Mouse (Mus musculus) heart, embryonic 15.5 days (tissue): ENCODE data around the gene Cldn19. TPM values are rescaled to one million over a fixed set of nuclear protein-coding genes. Genes with fewer than 3 reads are reported as not detected.

Experiments used
- ATAC-seq: fragments of 200-750 bp; cut with Nextera tagmentation; replicated peaks from 2 replicates; pipeline ENCODE4 v1.8.0; 2017; ENCODE audit warnings: low read depth, moderate TSS enrichment; ENCODE audit not compliant: insufficient number of reproducible peaks, insufficient read depth, low FRiP score
- H3K27ac ChIP-seq: fragments of 300-500 bp; sonication (generic); 2 replicates; pipeline ENCODE4 v1.5.1; 2015; ENCODE audit warnings: mild to moderate bottlenecking, inconsistent platforms
- H3K27me3 ChIP-seq: fragments of 300-500 bp; sonication (generic); 2 replicates; pipeline ENCODE4 v1.6.1; 2015; ENCODE audit warnings: inconsistent platforms
- H3K36me3 ChIP-seq: fragments of 300-500 bp; sonication (generic); 2 replicates; pipeline ENCODE4 v1.6.1; 2015; ENCODE audit warnings: mild to moderate bottlenecking, inconsistent platforms
- H3K4me1 ChIP-seq: fragments of 300-500 bp; sonication (generic); replicated peaks from 2 replicates; pipeline ENCODE4 v1.6.1; 2015; ENCODE audit warnings: inconsistent platforms
- H3K4me2 ChIP-seq: fragments of 300-500 bp; sonication (generic); 2 replicates; pipeline ENCODE4 v1.6.1; 2015; ENCODE audit warnings: inconsistent platforms, mild to moderate bottlenecking, moderate library complexity
- H3K4me3 ChIP-seq: fragments of 300-500 bp; sonication (generic); 2 replicates; pipeline ENCODE4 v1.5.1; 2015; ENCODE audit warnings: mild to moderate bottlenecking, inconsistent platforms
- H3K9ac ChIP-seq: fragments of 300-500 bp; sonication (generic); 2 replicates; pipeline ENCODE4 v1.6.1; 2015; ENCODE audit warnings: mild to moderate bottlenecking, inconsistent platforms
- H3K9me3 ChIP-seq: fragments of 300-500 bp; sonication (generic); replicated peaks from 2 replicates; pipeline ENCODE4 v1.6.1; 2016; ENCODE audit warnings: inconsistent platforms
- WGBS: fragments of 180-500 bp; shearing (Covaris S2); methylation state at CpG from one replicate; pipeline ENCODE4 v1.1.7; 2015; ENCODE audit warnings: mixed read lengths; 5-methylcytosine and 5-hydroxymethylcytosine counted together
- polyA plus RNA-seq: library from polyadenylated mRNA; unstranded; fragments of >200 nt; fragmentation: Nextera tagmentation; extraction: Ambion mirVana; gene quantifications from 2 replicates; pipeline ENCODE4 v1.2.1, GENCODE M21; 2015

Cldn19 gene
- polyA plus RNA-seq, 1 experiment from 2014 or later, result not detected

GRCm38 (mm10) chr4:119239181-119239682 lies 16.0 kb upstream of the Cldn19 start:
- peak overlapping the region; percentile 38; the same call in 1 of the 2 replicates for H3K27ac ChIP-seq
- no peaks in the 10 kb centered on the region for H3K27me3 ChIP-seq
- H3K4me1 ChIP-seq, result peaks cover 10% of the 10 kb centered on the region
- no peaks in the 10 kb centered on the region for H3K9me3 ChIP-seq
- H3K36me3 ChIP-seq, result peaks cover 42% of the 10 kb centered on the region
- no peak overlapping the region; the same call in 1 of the 2 replicates for H3K9ac ChIP-seq
- H3K4me3 ChIP-seq, result no peak overlapping the region
- 40% methylated on average over 12 of the region's 12 CpGs for WGBS
- peak overlapping the region; percentile 10; the same call in 1 of the 2 replicates for H3K4me2 ChIP-seq
- ATAC-seq, result peak; percentile 51

GRCm38 (mm10) chr4:119241664-119242063 lies 13.6 kb upstream of the Cldn19 start:
- Histone ChIP-seq H3K9ac (no peak overlapping the region), H3K4me1 (peaks cover 22% of the 10 kb centered on the region), H3K4me3 (no peak overlapping the region), H3K4me2 (no peak overlapping the region), H3K9me3 (no peaks in the 10 kb centered on the region), H3K36me3 (peaks cover 36% of the 10 kb centered on the region), H3K27ac (no peak overlapping the region), H3K27me3 (no peaks in the 10 kb centered on the region)
- ATAC-seq, result no peak; the same call in 1 of the 2 replicates
- 76% methylated on average over 14 of the region's 14 CpGs for WGBS

- H3K4me1 ChIP-seq, result peaks cover 27% of the 10 kb centered on the region
- peaks cover 29% of the 10 kb centered on the region; the same call in 1 of the 2 replicates for H3K36me3 ChIP-seq
- H3K4me3 ChIP-seq, result no peak overlapping the region
- no peaks in the 10 kb centered on the region for H3K9me3 ChIP-seq
- ATAC-seq, result no peak
- H3K9ac ChIP-seq, result no peak overlapping the region
- H3K4me2 ChIP-seq, result no peak overlapping the region
- 92% methylated on average over 12 of the region's 12 CpGs for WGBS
- H3K27me3 ChIP-seq, result no peaks in the 10 kb centered on the region
- H3K27ac ChIP-seq, result no peak overlapping the region
These were observed 12.6 kb upstream of the Cldn19 start for GRCm38 (mm10) chr4:119242571-119242970.

GRCm38 (mm10) chr4:119244468-119245240 lies 10.6 kb upstream of the Cldn19 start:
- WGBS, result 65% methylated on average over 22 of the region's 22 CpGs
- Histone ChIP-seq H3K27me3 (no peaks in the 10 kb centered on the region), H3K36me3 (peaks cover 33% of the 10 kb centered on the region; the same call in 1 of the 2 replicates), H3K4me3 (no peak overlapping the region), H3K27ac (peak overlapping the region; percentile 64; the same call in 1 of the 2 replicates), H3K9ac (no peak overlapping the region), H3K4me2 (no peak overlapping the region), H3K9me3 (no peaks in the 10 kb centered on the region), H3K4me1 (peaks cover 36% of the 10 kb centered on the region)
- ATAC-seq, result no peak

GRCm38 (mm10) chr4:119245556-119245955 lies 9.7 kb upstream of the Cldn19 start:
- Histone ChIP-seq H3K27ac (peak overlapping the region; percentile 64), H3K4me2 (no peak overlapping the region), H3K4me1 (peaks cover 36% of the 10 kb centered on the region), H3K36me3 (peaks cover 33% of the 10 kb centered on the region; the same call in 1 of the 2 replicates), H3K4me3 (no peak overlapping the region), H3K9ac (no peak overlapping the region), H3K9me3 (no peaks in the 10 kb centered on the region), H3K27me3 (no peaks in the 10 kb centered on the region)
- 32% methylated on average over 7 of the region's 7 CpGs for WGBS
- 0 out of 2 replicates have a peak, but pooled peaks have one; percentile 5 for ATAC-seq

GRCm38 (mm10) chr4:119245961-119246360 lies 9.3 kb upstream of the Cldn19 start:
- peaks cover 36% of the 10 kb centered on the region for H3K4me1 ChIP-seq
- peaks cover 29% of the 10 kb centered on the region; the same call in 1 of the 2 replicates for H3K36me3 ChIP-seq
- H3K9ac ChIP-seq, result no peak overlapping the region
- ATAC-seq, result no peak
- H3K4me2 ChIP-seq, result no peak overlapping the region
- no peaks in the 10 kb centered on the region for H3K27me3 ChIP-seq
- peak overlapping the region; percentile 64 for H3K27ac ChIP-seq
- no peak overlapping the region for H3K4me3 ChIP-seq
- 83% methylated on average over 9 of the region's 9 CpGs for WGBS
- H3K9me3 ChIP-seq, result no peaks in the 10 kb centered on the region

GRCm38 (mm10) chr4:119246688-119247225 lies 8.5 kb upstream of the Cldn19 start:
- H3K36me3 ChIP-seq, result peaks cover 22% of the 10 kb centered on the region; the same call in 1 of the 2 replicates
- no peak overlapping the region for H3K9ac ChIP-seq
- H3K4me2 ChIP-seq, result no peak overlapping the region
- H3K27ac ChIP-seq, result no peak overlapping the region
- ATAC-seq, result no peak
- H3K4me1 ChIP-seq, result peaks cover 36% of the 10 kb centered on the region
- H3K9me3 ChIP-seq, result no peaks in the 10 kb centered on the region
- no peaks in the 10 kb centered on the region for H3K27me3 ChIP-seq
- H3K4me3 ChIP-seq, result no peak overlapping the region
- WGBS, result 84% methylated on average over 14 of the region's 14 CpGs

GRCm38 (mm10) chr4:119247462-119248235 lies 7.6 kb upstream of the Cldn19 start:
- Histone ChIP-seq H3K27me3 (no peaks in the 10 kb centered on the region), H3K9me3 (no peaks in the 10 kb centered on the region), H3K4me3 (no peak overlapping the region), H3K4me2 (no peak overlapping the region), H3K9ac (no peak overlapping the region), H3K36me3 (peaks cover 13% of the 10 kb centered on the region; the same call in 1 of the 2 replicates), H3K27ac (peak overlapping the region; percentile 55), H3K4me1 (peaks cover 36% of the 10 kb centered on the region)
- peak; percentile 41 for ATAC-seq
- 38% methylated on average over 13 of the region's 13 CpGs for WGBS

- peaks cover 13% of the 10 kb centered on the region; the same call in 1 of the 2 replicates for H3K36me3 ChIP-seq
- no peaks in the 10 kb centered on the region for H3K27me3 ChIP-seq
- no peaks in the 10 kb centered on the region for H3K9me3 ChIP-seq
- peaks cover 36% of the 10 kb centered on the region for H3K4me1 ChIP-seq
- no peak overlapping the region for H3K4me2 ChIP-seq
- no peak overlapping the region for H3K9ac ChIP-seq
- ATAC-seq, result no peak
- peak overlapping the region; percentile 55 for H3K27ac ChIP-seq
- no peak overlapping the region for H3K4me3 ChIP-seq
- WGBS, result 67% methylated on average over 11 of the region's 11 CpGs
These were observed 6.7 kb upstream of the Cldn19 start for GRCm38 (mm10) chr4:119248407-119248965.

GRCm38 (mm10) chr4:119252025-119252808 lies 3.0 kb upstream of the Cldn19 start:
- 53% methylated on average over 7 of the region's 7 CpGs for WGBS
- H3K9ac ChIP-seq, result no peak overlapping the region
- H3K9me3 ChIP-seq, result no peaks in the 10 kb centered on the region
- 0 out of 2 replicates have a peak, but pooled peaks cover 4% of the 10 kb centered on the region for H3K27me3 ChIP-seq
- H3K4me2 ChIP-seq, result no peak overlapping the region
- ATAC-seq, result no peak
- peaks cover 9% of the 10 kb centered on the region; the same call in 1 of the 2 replicates for H3K36me3 ChIP-seq
- H3K4me1 ChIP-seq, result peaks cover 27% of the 10 kb centered on the region
- no peak overlapping the region for H3K27ac ChIP-seq
- no peak overlapping the region for H3K4me3 ChIP-seq
